Mouse (Mus musculus) bone marrow macrophage, adult 2 months (primary cell): ENCODE measurements around the gene Hmga1b.

Experiments used
- CTCF ChIP-seq: IDR thresholded peaks from 2 replicates; pipeline ENCODE4 v1.5.1; 2012; ENCODE audit warnings: low read depth, mild to moderate bottlenecking, low read length, moderate library complexity
- POLR2A ChIP-seq: IDR thresholded peaks from 2 replicates; pipeline ENCODE4 v1.6.1; 2012; ENCODE audit warnings: mild to moderate bottlenecking, low read depth, low read length, borderline replicate concordance

DNA sequence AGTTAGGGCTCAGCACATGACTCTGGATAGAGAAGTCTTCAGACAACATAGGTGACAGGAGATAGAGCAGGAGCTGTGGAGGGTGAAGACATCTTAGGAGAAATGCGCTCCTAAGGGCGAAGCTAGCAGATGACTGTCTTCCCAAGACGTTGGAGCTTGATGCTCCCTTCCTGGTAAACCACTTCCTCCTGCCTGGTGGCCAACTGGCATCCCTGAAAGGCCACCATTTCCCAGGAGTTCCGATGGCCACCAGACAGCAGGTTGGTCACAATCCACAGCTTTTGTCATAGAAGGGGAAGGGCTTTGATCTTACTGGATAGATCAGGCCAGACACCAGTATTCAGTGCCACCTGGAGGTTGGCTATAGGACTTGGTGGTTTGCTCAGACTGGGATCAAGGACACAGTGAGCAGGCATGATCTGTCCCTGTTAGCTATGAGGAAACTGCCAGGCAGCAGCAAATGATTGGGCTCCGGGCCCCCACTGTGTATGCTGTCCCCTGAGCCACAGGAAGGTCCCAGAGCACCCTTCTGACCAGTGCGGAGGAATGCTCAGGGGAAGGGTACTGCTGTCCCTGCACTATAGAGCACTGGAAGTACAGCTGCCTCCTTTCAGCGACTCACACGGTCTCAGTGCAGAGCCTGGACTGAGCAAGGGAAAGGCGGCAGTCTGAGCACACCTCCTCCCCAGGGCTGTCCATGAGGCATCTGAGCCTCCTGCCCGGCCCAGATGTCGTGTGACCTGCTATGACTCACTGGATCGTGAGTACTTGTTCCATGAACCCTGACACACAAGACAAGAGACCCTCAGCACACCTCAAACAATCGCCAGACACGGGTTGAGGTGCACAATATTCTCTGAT is 553 bp upstream of the Hmga1b start:
- TF ChIP-seq POLR2A (no peak), CTCF (no peak)
